Mouse (Mus musculus) cerebellum, adult 18-20 months (tissue): ENCODE results near the gene Aplnr.

ENCODE experiments used
- DNase-seq, 2 experiments: peaks; one replicate each; pipeline ENCODE4 v3.0.0; 2021

The Aplnr gene

GRCm38 (mm10) chr2:85137601-85138140 is 1.6 kb downstream of the Aplnr start:
- no peak for DNase-seq

- DNase-seq: no peak
These were observed 2.1 kb downstream of the Aplnr start for GRCm38 (mm10) chr2:85138143-85138542.

GRCm38 (mm10) chr2:85139393-85139792 is 3.4 kb downstream of the Aplnr start:
- DNase-seq: no peak

GRCm38 (mm10) chr2:85139846-85140245 is 3.8 kb downstream of the Aplnr start:
- no peak for DNase-seq

GRCm38 (mm10) chr2:85140833-85141232 is 4.8 kb downstream of the Aplnr start:
- no peak for DNase-seq

GRCm38 (mm10) chr2:85144908-85145307 is 8.9 kb downstream of the Aplnr start:
- DNase-seq: no peak

DNA sequence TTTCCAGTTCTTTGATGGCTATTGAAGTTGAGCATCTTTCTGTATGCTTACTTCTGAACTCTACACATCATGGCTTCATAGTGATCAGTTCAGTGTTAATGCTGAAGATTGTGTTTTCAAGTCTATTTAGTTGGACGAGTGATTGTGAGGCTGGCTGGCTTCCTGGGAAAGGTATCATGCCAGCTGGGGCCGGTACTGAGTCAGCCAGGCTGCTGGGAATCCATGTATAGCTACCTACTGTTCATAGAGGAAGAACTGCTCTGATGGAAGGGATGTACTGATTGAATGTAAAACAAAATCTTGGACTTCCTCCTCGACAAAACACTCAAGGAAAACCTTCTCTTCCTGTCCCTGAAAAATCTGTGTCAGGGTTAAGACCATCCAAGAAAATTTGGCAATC is 9.3 kb downstream of the Aplnr start:
- DNase-seq: no peak

DNA sequence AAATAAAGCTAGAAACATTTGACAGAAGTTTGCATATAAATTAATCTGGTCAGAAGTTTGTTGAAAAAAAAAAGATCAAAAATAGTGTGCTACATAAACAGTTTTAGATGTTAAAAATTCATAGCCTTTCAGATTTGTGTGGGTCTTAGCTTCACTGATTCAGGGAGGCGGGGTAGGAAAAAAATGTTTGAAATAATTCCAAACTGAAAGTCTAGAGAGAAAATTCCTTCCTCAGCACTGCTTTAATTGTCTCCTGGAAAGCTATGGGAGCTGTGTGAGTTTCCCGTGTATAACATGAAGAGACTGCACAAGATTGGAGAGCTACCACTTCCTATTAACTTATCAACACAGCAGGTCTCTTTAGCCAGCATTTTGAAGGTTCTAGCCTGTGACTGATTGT is 11.5 kb downstream of the Aplnr start:
- DNase-seq: no peak

DNA sequence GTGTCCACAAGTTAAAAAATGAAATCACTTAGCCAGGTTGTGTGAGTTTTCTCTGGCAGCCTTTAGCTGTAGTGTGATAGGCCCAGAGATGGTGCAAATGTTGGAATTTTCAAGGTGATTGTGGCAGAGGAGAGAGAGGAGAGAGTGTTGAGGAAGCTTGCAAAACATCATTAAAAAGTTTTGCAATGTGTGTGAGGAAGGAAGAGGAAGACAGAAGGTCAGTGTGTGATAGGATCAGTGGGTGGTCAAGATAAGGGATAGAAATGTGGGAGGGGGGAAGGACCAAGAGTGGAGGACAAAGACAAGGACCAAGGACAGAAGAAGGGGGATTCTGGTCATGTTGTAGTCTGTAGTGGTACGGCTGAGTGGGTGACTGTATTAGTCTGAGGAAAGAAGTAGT is 14.3 kb downstream of the Aplnr start:
- DNase-seq: no peak

GRCm38 (mm10) chr2:85151233-85151632 is 15.2 kb downstream of the Aplnr start:
- DNase-seq: no peak

DNA sequence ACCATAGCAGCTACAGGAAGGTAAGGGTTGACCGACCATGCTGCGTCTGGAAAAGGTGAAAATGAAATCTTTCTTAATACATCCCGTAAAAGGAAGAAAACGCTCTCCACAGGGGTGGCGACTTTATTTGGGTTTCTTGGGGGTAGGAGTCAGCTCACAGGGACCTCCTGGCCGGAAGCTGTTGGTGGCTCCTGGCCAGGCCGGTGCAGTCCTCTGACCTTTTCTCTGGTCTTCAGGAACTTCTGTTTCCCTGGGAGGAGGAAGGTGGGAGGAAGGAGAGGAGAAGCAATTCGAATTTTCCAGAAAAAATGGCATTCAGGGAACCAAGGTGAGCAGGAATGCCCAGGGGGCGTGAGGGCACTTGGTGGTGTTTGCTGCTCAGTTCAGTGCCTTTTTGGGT is 19.3 kb downstream of the Aplnr start:
- no peak for DNase-seq

DNA sequence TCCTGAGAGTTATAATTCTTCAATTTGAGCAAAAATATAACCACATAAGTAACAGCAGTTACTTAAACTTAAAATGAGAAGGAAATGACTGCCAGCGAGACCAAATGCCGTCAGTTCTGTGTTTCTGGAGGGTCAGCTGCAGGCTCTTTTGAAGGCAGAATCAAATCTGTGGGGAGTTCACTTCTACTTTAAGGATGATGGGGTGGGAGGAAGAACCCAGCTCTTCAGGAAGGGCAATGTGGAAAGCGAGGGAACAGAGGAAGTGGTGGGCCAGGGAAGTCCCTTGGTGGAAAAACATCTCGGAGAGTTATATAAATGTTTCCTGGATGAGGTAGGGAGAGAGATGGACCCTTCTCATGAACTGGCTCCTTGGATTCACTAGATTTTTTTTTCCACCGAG is 20.1 kb downstream of the Aplnr start:
- no peak for DNase-seq

- DNase-seq: no peak
These were observed 21.4 kb downstream of the Aplnr start for GRCm38 (mm10) chr2:85157382-85157781.

- DNase-seq: no peak
These were observed 25.0 kb downstream of the Aplnr start for GRCm38 (mm10) chr2:85160901-85161637.

DNA sequence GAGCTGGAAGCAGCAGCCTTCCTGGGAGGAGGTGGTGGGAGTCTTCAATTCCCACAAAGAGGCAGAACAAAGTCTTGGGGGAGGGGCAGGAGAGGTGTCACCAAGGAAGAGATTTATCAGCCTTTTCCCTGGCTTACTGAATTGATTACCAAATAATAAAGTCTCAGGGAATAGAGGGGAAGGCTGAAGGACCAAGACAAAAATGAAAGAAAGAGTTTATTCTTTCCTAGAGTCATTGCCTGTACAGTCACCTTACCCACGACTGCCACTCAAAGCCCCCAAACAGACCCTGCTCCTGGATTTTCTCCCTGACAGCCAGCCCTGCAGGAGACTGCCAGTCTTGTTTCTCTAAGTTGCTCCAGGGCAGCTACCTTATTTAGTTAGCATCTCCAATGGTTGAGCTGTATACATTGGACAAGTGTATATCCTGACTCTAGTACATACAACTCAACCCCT is 25.6 kb downstream of the Aplnr start:
- DNase-seq: no peak

GRCm38 (mm10) chr2:85163311-85164047 is 27.5 kb downstream of the Aplnr start:
- no peak for DNase-seq

GRCm38 (mm10) chr2:85167624-85168023 is 31.6 kb downstream of the Aplnr start:
- no peak for DNase-seq

DNA sequence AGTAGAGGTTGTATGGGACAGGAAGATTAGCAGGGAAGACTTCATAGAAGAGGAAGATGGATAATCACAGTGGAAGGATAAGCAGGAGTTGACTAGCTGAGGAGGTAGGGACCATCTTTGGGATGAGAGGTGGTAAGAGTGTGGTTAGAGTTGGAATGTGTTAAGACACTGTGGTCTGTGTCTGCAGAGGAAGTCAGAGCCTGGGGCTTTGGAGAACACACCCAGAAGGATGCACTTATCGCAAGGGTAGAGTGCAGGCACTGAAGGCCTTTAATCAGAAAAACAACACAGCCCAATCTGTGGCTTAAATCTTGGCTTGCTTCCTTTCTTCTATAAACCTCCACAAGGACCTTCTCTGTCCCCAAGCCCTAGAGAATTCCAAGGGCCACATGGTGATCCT is 32.3 kb downstream of the Aplnr start:
- no peak for DNase-seq

DNA sequence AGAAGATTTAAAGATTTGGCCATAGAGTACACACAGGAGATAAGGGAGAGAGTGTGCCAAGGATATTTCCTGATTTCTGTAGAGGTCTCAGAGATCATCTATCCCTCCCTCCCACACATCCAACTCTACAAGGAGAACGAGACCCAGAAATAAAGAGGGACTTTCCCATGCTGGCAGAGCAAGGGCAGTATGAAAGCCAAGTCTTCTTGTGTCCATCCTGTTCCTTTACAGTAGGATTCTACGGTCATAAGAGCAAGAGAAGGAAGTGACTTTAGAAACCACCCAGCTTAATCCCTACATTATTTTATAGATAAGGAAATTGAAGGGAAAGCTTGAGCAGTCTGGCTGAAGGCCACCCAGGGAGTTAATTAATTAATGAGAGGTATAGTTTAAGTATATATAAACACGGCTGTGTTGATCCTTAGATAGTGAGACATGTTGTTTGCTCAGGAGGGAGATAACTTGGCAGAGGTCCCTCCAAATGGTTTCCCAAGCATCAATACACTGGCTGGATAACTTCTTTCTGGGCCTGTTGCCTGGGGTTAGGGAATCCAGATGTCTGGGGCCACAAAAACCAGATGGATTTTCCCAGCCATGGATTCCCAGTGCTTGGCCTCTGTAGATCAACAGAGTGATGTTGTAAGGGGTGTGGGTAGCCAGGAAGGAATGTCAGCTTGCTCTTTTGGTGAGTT is 36.2 kb downstream of the Aplnr start:
- no peak for DNase-seq

DNA sequence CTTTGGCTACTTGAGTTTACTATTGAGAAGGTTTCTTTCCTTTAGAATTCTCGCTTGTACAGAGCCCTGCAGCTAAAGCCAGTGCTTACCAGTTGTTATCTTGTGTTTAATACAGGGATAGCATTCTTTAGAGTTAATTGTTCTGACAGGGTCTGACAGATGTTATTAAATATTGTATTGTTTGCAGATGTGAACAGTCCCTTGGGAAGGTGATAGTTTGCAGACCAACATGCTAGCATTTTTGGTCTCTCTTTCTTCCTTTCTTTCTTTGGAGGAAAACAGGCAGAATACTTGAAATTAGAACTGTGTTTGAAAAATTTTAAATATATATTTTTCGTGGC is 36.7 kb downstream of the Aplnr start:
- no peak for DNase-seq

DNA sequence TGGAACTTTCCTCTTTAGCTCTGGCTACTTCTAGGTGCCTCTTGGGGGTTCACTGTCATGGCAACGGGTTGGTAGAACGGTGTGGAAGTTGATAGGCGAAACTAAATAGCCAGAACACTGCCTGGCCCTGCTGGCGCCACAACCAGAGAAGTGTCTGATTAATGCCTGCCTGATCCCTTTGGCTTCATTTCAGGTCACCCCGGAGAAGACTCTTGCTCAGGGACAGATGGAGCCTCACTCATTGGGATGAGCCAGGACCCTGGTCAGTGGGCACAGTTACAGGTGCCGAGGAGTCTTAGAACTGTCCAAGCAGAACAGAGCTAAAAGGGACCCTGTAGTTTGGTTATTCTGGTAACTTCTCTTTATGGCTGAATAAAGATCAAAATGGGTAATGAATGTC is 37.5 kb downstream of the Aplnr start:
- DNase-seq: no peak

GRCm38 (mm10) chr2:85178139-85178800 is 42.2 kb downstream of the Aplnr start:
- DNase-seq: no peak

- DNase-seq: no peak
These were observed 51.6 kb downstream of the Aplnr start for GRCm38 (mm10) chr2:85187582-85188151.
